Mouse (Mus musculus): ENCODE results near the gene Kcnb1. TPM values are rescaled to one million over a fixed set of nuclear protein-coding genes. Genes with fewer than 3 reads are reported as not detected.

Gene Kcnb1
- total RNA-seq, 2 experiments from 2014 or later = not detected

DNA sequence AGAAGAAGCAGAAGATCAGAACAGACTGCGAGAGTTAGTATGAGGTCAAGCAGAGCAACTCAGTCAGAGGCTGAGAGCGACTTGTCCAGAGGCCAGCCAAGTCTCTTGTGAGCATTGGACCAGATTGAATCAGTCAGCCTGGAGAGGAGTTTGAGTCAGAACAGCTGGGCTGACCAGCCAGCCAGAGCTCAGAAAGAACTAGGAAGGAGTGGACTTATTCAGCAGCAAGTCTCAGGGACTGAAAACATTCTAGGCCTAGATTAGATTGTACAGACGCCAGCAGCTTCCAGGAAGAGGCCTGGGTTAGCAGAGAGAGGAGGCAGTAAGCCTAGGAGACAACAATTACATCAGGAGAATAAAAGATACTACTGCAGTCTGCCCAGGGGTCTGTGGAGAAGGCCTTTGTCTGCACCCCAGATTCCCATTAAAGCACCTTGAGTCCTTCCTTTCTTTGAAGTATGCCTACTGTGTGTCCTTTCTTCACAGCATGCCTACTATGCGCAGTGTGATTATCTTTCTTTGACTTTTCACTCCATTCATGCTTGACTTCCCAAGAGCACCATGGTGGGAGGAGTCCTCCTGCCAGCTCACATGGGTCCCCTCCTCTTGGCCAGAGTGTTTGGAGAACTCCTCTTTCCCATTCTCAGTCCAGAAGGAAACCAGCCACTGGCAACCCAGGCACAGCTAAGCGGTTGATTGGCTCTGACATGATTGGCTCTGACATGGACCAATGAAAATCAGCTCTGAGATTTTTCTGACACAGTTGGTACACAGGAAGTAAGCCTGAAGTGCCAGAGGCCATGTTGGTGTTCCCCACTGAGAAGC is 16.7 kb downstream of the Kcnb1 start:
- no peak for ATAC-seq (replicated peaks; ENCODE audit: low FRiP score, poor library complexity, severe bottlenecking)

DNA sequence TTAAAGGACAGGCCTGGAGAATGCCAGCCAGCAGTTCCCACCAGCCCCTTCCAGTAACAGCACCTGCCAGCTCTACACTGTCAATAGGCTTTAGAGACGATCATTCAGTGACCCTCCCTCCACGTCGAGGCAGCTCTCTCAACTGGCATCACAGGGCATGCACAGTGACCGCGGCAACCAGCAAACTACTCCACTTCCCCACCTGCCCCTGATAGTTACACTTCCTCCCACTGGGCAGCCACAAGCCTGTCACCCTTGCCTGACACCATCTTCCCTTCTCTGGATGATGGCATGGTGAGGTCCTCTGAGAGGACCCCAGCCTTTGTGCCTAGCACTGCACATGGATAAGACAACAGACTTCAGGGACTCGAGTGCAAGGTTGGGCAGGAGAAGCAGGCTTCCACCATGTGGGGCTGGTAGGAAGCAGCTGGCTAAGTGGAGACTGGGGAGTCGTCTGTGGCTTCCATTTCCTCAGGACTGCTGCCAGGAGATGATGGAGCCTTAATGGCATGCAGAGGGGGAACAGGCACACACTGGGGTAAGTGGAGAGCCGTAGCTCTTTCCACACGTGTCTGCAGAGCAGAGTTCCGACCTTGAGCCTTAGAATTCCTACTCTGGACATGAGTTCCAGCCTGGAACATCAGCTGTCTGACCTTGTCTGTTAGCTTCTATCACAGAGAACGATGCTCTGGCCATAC is 22.3 kb downstream of the Kcnb1 start:
- ATAC-seq (replicated peaks; ENCODE audit: low FRiP score, poor library complexity, severe bottlenecking) = 0 out of 2 replicates have a peak, but pooled peaks have one; percentile 21

DNA sequence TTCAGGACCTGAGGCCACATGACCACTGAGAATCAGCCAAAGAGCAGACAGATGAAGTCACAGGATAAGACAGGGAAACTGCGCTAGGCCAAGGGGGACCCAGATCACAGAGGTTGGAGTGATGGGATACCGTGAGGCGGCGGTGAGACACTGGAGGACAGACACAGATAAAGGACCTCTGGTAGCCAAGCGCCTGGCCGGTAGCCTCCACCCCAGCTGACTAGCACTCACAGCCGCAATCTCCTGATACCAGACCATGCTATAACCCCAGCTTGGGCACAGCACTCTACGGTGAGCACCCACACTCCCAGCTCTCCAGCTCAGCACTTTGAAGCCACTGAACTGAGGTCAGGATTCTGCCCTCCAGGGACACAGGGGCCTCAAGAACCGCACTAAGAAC is 26.4 kb downstream of the Kcnb1 start:
- no peak for ATAC-seq (replicated peaks; ENCODE audit: low FRiP score, poor library complexity, severe bottlenecking)

DNA sequence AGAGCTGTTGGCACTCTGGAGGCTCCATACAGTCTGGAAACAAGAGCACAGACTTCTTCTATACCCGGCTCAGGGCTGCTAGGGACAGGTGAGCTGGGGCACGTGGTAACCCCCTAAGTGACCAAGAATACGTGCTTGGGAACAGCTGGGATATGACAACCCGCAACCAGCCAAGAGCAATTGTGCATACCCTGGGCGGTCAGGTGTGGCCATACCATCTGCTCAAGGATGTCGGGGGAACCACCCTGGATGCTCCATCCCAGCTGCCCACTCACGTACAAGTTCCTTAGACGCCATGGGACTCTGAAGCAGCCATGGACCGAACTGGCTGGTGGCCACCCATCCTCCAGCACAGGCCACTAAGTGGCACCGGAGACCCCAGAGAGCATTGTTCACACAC is 26.8 kb downstream of the Kcnb1 start:
- ATAC-seq (replicated peaks; ENCODE audit: low FRiP score, poor library complexity, severe bottlenecking) = no peak

DNA sequence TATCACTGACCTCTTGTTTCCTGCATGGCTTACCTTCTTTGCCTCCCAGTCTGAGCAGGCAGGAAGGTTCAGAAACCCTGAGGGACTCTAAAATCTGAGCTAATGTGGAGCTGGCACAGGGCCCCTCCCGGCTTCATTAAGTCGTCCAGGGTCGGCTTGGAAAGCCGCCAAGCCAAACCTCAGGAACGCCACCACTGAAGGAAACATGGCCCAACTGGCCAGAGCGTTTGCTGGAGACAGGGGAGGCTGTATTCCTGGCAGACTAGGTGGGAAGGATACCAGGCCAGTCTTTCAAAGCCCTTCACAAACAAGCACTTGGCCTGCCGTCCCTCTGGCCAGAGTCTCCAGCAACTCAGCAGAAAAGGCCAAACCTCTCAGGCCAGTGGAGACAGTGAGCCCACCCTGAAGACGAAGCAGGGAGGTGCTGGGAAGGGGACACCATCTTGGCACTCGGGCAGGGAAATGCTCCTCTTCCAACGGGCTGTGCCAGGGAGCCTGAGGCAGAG is 27.4 kb downstream of the Kcnb1 start:
- ATAC-seq (replicated peaks; ENCODE audit: low FRiP score, poor library complexity, severe bottlenecking) = no peak

DNA sequence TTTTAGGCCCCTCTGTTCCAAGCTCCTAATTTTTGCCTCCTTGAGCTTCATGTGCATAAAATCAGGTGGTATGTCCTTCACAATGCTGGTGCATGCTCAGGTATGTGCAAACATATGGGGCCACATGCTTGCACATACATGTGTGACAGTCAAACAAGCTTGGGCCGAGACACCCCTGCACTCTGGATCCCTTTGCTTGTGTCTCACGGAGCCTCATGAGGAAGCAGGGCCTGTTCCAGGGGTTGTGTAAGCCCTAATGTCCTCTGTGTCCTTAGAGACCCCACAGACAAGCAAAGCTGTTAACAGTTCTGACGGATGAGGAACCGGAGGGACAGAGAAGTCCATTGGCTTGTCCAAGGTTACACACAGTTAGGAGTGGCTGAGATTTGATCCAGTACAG is 30.2 kb downstream of the Kcnb1 start:
- ATAC-seq (replicated peaks; ENCODE audit: low FRiP score, poor library complexity, severe bottlenecking) = no peak

DNA sequence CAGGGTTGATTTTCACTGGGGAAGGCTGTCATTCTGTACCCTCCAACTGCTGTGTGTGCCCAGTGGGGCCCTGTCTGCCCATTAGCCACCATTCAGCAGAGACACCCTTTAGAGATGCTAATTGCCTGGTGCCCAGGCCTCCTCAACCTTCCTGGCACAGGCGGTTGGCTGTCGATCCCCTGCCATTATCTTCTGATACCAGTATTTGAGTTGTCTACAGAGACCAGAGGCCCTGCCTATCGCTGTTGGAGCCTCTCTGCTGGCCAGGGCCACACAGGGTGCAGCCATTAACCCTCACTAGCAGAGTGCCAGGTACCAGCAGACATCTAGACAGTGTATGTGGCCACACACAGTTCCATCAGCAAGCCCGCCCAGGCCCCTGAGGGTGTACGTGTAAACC is 31.2 kb downstream of the Kcnb1 start:
- ATAC-seq (replicated peaks; ENCODE audit: low FRiP score, poor library complexity, severe bottlenecking) = no peak

DNA sequence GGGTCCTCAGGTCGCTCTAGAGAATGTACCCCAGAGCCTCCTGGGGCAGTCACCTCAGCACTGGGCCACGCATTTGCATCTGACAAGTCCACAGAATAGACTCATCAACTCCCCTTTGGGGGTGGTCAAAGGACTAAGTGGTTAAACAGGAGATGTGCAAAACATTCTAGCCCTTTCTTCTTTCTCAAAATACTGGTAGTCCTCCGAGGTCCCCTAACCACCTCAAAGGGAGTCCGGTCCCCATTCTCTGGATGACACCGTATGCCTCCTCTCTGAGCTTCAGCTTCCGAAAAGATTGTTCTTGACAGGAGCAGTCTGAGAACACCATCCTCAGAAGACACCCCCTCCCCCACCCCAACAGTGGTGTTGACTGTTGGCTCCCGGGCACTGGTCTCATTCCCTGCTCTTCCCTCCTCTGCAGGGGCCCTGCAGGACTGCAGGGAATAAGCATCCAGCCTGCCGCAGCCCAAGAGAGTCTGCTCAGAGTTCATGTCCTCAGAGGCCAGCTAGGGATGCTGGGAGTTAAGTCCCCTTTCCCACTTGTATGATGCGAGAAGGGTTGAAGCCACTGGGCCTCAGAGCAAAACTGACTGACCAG is 33.7 kb downstream of the Kcnb1 start:
- no peak for ATAC-seq (replicated peaks; ENCODE audit: low FRiP score, poor library complexity, severe bottlenecking)

DNA sequence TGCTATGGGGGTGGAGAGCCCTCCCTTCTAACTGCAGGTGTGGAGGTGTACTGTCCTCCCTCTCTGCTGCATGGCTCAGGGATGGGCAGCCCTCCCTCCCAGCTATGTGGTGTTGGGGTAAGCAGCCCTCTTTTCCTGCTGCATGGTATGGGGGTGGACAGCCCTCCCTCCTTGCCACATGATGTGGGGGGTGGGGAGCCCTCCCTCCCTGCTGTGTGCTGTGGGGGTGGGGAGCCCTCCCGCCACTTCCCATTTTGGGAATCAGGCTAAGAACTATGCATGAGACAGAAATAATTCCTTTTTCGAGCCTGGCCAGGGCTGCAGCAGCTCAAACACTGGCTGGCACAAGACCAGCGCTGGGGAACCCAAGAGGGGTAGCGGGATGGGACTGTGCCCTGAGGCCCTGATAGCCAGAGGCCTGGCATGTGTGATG is 34.4 kb downstream of the Kcnb1 start:
- ATAC-seq (replicated peaks; ENCODE audit: low FRiP score, poor library complexity, severe bottlenecking) = no peak

DNA sequence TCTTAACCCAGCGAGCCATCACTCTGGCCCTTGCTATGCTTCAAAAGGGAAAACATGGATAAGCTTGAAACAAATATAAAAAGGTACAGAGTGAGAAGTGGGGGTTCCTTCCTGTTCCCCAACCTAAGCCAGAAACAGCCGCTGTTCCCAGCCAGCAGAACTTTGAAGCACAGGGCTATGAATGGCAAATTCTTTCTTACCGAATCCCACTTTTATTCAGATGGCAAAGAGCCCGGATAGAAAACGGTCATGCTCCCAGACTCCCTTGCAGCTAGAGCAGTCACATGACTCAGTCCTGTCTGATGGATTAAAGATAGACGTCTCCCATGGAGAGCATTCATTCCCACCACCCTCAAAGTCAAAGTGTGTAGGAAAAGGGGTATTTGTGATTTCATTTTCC is 39.1 kb downstream of the Kcnb1 start:
- no peak for ATAC-seq (replicated peaks; ENCODE audit: low FRiP score, poor library complexity, severe bottlenecking)

DNA sequence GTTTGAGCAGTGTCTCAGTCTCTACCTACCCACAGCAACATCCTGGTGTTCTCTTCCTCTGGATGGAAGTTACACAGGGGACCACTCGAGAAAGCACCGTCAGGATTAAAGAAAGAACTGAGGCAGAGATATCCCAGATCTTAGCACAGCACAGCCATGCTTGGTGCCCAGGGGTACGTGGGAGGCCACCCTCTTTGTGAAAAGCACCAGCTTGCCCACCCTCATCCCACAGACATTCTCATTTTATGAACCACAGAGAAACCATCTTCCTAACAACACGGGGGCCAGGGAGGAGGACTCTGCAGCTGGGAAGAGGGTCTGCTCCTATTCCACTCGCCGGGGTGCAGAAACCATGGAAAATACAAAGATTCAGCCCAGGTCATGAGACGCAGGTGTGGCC is 39.8 kb downstream of the Kcnb1 start:
- ATAC-seq (replicated peaks; ENCODE audit: low FRiP score, poor library complexity, severe bottlenecking) = no peak

DNA sequence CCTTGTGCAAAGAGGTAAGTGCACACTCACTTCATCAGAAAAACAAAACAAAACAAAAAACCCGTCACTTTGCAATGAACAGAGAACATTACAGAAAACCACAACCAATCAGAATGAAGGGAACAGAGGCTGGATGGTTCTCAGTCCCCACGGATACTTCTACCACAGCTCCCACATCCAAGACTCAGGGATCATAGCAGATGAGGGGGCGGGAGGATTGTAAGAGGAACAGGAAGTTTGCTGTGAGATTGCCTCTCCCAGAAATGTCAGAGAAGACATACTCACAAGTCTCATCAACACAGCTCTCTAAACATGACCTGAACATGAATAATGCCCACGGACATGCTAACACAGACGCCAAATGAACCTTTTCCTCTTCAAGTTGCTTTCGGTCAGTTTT is 40.9 kb downstream of the Kcnb1 start:
- ATAC-seq (replicated peaks; ENCODE audit: low FRiP score, poor library complexity, severe bottlenecking) = no peak

DNA sequence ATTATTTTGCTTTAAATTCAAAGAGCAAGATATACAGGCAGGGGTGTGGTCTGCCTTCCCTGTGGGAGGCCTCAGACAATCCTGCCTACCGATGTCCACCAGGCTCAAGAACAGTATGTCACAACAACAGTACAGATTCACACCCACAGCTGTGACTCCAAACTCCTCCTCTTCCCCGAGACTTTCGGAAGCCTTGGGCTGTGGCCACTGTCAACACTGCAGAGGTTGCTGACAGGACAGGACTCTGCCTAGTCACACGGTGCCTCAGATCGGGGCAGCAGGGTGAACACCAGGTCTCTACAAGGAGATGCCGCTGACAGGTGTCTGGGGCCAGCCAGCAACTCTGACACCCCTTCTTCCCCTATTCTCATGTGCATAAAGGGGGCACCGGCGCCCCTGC is 42.2 kb downstream of the Kcnb1 start:
- ATAC-seq (replicated peaks; ENCODE audit: low FRiP score, poor library complexity, severe bottlenecking) = no peak

DNA sequence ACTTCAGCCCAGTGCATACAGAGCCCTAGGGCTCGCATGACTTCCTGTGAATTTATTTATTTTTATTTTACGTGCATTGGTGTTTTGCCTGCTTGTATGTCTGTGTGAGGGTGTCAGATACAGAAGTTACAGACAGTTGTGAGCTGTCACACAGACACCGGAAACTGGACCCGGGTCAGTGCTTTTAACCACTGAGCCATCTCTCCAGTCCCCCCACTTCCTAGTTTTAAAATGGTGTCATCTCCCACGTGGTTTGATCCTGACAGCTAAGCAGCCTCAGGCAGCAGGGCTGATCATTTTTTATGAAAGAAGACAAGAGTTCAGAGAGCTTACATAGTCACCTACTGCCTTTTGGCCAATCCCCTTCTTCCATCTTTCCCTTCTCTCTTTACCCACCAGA is 44.1 kb downstream of the Kcnb1 start:
- ATAC-seq (replicated peaks; ENCODE audit: low FRiP score, poor library complexity, severe bottlenecking) = no peak

DNA sequence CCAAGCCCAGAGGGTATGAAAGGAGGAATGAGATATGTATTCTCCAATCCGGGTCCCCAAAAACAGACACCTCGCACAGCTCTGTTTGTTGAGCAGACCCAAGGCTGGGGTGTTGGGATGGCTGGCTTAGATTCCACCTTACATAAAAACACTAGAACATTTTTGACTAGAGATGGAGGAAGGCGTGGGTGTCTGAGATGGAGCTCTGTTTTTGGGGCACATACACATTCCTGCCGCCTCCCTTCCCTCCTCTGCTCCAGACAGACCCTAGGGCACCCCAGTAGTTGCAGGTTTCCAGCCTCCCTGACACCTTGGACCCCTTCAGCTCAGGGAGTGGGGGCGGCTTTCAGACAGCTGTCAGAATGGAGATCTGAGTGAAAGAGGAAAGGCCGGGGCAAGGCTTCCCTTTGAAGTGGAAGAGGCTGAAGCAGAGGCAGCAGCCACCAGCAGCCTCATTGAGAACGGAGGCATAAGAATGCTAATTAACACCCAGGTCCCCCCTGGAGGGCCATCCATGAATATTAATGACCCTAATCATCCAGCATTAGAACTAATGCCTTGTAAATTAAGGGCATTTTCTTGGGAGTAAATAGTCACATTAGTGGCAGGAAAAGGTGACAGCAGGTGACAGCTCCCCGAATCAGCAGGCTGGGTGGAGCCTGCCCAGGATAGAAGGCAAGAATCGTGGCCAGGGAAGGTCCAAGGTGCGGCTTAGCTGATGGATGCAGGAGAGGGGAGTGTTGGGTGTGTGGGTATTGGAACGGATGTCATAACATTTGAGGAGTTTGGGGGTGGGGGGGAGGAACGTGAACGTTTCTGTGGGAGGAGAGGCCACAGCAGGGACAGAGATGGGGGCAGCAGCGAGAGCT is 45.3 kb downstream of the Kcnb1 start:
- ATAC-seq (replicated peaks; ENCODE audit: low FRiP score, poor library complexity, severe bottlenecking) = no peak

DNA sequence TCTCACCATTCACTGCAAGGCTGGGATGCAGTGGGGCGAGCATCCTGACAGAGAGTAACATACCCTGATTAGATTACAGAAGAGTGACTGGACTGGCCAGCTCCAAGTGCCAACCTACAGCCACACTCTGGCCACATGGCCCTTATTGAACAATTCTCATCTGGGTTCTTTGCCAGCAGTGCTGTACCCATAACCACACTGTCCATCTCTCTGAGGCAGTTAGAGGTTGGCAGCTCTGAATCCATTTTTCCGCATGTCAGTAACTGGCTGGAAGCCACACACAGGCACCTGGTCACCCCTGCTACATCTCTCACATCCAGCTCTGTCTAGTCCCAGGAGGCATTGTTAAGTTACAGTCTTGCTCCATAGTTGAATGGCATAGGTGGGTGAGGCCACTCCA is 46.0 kb downstream of the Kcnb1 start:
- no peak for ATAC-seq (replicated peaks; ENCODE audit: low FRiP score, poor library complexity, severe bottlenecking)

DNA sequence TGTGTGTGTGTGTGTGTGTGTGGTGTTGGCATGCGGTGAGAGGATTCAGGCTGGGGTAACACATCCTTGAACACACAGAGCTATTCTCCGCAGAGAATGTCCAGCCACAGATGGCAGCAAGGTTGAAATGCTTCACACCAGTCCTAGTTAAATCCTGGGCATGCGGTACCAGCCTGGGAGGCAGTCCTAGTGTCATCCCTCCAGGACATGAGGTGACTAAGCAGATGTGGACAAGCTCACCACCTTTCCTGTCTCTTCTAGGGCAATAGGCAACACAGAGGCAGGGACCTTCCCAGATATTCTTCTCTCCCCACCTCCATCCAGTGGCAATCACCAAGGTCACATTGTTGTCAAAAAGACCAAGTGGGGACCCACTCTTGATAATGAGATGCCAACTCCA is 47.7 kb downstream of the Kcnb1 start:
- ATAC-seq (replicated peaks; ENCODE audit: low FRiP score, poor library complexity, severe bottlenecking) = no peak

DNA sequence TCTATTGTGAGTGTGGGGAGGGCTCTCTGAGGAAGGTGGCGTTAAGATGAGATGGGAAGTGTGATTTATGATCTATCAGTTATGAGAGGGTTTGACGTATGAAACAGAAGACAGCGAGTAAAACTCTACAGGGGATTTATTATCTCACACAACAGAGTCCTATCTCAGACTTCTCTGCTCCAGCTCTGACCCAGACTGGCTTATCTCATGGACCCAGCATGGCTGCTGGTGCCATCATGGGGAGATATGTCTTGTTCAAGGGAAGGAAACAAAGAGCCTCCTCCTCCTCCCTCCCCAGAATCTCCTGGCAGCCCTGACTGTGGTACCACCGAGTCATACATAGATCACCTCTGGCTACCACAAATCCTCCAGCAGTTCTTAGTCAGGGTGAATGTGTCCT is 48.1 kb downstream of the Kcnb1 start:
- ATAC-seq (replicated peaks; ENCODE audit: low FRiP score, poor library complexity, severe bottlenecking) = no peak

DNA sequence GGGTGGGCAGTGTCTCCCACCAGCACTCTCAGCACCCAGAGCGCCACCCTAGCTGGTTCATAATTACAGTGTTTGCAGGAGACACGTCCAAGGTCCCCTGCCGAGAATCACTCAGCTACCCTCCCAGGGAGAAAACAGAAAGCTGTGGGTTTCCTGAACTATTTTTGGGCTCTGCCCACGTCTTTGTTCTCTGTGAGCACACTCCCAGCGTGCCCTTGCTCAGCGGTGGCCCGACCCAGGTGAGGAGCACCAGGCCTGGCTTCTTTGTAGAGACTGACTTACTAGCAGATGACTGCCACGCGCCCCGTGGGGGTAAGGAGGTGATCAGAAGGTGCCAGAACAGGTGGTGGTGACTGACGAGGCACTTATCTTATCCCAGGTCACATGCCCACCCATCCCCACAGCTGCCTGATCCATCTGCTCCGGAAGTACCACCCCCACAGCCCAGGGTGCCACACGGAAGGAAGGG is 50.1 kb downstream of the Kcnb1 start:
- ATAC-seq (replicated peaks; ENCODE audit: low FRiP score, poor library complexity, severe bottlenecking) = no peak

DNA sequence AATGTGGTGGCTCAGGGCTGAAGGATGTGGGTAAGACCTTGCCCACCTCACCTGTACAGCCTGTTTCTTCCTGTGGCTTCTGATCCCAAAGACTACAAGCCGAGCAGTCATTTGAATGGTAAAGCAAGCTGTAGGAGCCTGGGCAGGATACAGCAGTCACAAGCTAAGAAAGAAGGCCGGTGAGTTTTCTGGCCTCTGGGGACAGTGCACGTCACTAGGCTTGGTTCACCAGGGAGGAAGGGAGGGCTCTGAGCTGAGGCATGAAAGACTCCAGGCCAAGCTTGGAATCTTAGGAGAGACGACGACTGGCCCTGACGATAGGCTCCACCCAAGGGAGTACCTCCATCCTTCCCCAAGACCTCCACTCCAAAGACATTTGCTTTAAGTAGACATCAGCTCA is 51.3 kb downstream of the Kcnb1 start:
- ATAC-seq (replicated peaks; ENCODE audit: low FRiP score, poor library complexity, severe bottlenecking) = no peak
